Mouse (Mus musculus): ENCODE results near the gene Cdc16. TPM values are rescaled to one million over a fixed set of nuclear protein-coding genes. Genes with fewer than 3 reads are reported as not detected.

Cdc16 gene
- polyA plus RNA-seq, 1 experiment from 2014 or later = 184 TPM

DNA sequence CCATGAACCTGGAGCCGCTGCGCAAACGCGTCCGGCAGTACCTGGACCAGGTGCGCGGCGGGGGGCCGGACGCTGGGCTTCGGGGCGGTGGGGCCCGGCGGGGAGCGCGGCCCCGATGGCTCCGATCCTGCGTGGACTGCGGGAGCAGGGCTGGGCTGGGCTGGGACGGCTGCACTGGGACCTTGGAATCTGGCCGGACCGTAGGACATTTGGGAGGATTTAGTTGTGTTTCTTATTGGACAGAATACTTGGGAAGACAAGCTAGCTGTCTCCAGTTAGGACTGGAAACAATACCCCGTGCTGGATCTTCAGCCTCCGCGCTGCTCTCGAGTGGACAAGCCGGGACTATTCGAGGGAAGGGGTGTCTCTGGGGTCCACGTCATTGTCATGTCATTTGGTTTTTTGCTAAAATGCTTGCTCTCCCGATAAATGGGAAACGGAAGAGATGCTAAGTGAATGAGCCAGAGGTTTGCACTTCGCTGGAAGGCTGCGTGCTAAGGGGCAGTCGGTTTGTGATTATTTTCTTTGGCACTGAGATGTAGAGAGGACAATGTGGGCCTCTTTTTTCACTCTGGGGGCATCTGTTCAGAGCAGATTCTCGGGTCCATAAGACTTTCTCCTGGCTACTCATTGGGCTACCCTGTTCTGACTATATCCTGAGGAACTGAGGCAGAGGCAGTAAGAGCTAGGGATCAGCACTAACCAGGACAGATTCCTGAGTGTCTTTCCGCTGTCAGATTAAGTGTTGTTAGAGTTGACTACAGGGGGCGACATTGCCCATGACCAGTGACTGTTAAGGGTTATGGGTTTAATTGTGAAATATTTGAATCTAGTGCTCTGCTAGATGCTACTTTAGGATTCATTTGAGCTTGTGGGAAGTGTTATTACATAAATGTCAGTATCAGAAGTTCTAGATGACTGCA, 590 bp downstream of the Cdc16 start:
- Histone ChIP-seq H3K9ac (peak overlapping the region; percentile 96), H3K4me3 (replicated peaks) (peak overlapping the region; percentile 99), H3K27me3 (no peaks in the 10 kb centered on the region), H3K27ac (peak overlapping the region; percentile 93), H3K4me1 (peaks cover 19% of the 10 kb centered on the region), H3K4me2 (peak overlapping the region; percentile 82), H3K36me3 (peaks cover 27% of the 10 kb centered on the region), H3K9me3 (replicated peaks) (no peaks in the 10 kb centered on the region)
- peak; percentile 78 for ATAC-seq (replicated peaks; ENCODE audit: low FRiP score)
- WGBS = 1% methylated on average over 38 of the region's 38 CpGs

DNA sequence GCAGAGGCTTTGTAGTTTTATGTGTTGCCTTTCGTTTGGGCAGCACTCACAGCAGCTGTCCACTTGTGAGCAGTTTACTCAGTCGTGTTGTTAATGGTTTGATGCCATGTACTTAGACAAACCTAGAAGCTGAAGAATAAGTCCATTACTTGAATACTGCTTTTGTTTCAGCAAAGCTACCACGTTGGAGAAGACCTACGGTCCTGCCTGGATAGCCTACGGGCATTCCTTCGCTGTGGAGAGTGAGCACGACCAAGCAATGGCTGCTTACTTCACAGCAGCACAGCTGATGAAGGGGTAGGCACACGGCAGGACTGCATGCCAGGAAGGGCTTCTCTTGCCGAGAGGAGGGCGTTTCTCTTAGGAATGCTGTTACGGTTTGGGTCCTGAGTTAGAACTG, 11.7 kb downstream of the Cdc16 start:
- Histone ChIP-seq H3K9me3 (replicated peaks) (no peaks in the 10 kb centered on the region), H3K4me2 (no peak overlapping the region), H3K36me3 (peaks cover 94% of the 10 kb centered on the region), H3K9ac (no peak overlapping the region), H3K27ac (no peak overlapping the region), H3K4me1 (no peaks in the 10 kb centered on the region), H3K4me3 (replicated peaks) (no peak overlapping the region), H3K27me3 (no peaks in the 10 kb centered on the region)
- WGBS = 86% methylated on average over 11 of the region's 11 CpGs
- ATAC-seq (replicated peaks; ENCODE audit: low FRiP score) = no peak

- no peak for ATAC-seq (replicated peaks; ENCODE audit: low FRiP score)
- peaks cover 67% of the 10 kb centered on the region for H3K36me3 ChIP-seq
These were observed 23.1 kb downstream of the Cdc16 start for GRCm38 (mm10) chr8:13780536-13780935.

DNA sequence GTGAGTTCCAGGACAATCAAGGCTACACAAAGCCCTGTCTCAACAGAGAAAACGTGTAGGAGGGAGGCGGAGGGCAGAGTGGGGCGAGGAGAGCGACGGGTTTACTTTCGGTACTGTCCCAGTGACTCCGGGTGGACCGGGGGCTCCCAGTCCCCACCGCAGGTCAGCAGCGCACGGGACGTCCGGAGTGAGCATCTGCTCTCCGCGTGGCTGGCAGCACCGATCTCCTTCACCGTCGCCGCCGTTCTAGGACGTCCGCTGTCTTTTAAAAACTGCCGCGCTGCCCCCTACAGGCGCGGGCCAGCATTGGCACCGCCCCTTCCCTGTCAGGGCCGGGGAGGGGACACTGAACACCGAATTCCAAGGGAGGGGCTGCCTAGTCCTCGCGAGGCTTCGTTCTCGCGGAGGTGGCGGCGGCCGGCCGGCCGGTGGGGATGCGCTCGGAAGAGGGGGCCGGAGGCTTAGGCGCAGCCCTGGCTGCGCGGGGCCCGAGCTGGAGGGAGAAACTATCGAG, 27.8 kb downstream of the Cdc16 start, which contains the start of gene Upf3a:
Gene Upf3a, plus strand, starts transcription at position 366 of the 514 bp plus-strand sequence.
- WGBS = under 1% methylated on average over 47 of the region's 47 CpGs
- H3K9me3 ChIP-seq (replicated peaks) = no peaks in the 10 kb centered on the region
- peak; percentile 96 for ATAC-seq (replicated peaks; ENCODE audit: low FRiP score)

More at GRCm38 (mm10) chr8:13780536-13780935, 23.1 kb downstream of the Cdc16 start:
- Histone ChIP-seq H3K27ac (no peak overlapping the region), H3K4me2 (no peak overlapping the region), H3K27me3 (no peaks in the 10 kb centered on the region), H3K4me3 (replicated peaks) (no peak overlapping the region), H3K4me1 (peaks cover 11% of the 10 kb centered on the region), H3K9ac (no peak overlapping the region), H3K9me3 (replicated peaks) (no peaks in the 10 kb centered on the region)
- WGBS = 82% methylated on average over 3 of the region's 3 CpGs

DNA sequence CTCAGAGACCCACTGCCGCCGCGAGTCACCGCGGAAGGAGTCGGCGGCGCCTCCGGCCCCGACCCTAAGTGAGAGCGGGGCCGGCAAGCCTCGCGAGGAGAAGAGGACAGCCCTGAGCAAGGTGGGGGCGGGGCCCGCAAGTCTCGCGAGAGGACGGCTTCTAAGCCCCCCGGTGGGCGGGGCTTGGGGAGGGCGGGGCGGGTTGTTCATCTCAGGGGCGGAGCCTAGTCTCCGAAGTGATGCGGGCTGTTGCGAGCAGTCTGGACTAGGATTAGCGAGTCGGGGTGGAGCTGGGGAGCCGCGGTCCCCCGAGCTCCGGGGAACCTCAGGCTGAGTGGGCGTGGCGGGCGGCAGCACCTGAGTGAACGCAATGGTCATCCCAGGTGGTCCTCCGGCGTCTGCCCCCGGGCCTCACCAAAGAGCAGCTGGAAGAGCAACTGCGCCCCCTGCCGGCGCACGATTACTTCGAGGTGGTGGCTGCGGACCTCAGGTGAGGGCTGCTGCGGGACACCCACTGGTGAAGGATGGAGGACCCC, 28.4 kb downstream of the Cdc16 start:
- Histone ChIP-seq H3K9ac (peak overlapping the region; percentile 89), H3K36me3 (peaks cover 40% of the 10 kb centered on the region), H3K4me1 (peaks cover 21% of the 10 kb centered on the region), H3K9me3 (replicated peaks) (no peaks in the 10 kb centered on the region), H3K4me3 (replicated peaks) (peak overlapping the region; percentile 87), H3K27ac (peak overlapping the region; percentile 98), H3K27me3 (no peaks in the 10 kb centered on the region), H3K4me2 (peak overlapping the region; percentile 89)
- under 1% methylated on average over 47 of the region's 47 CpGs for WGBS
- peak; percentile 96 for ATAC-seq (replicated peaks; ENCODE audit: low FRiP score)

More for the DNA sequence above, 27.8 kb downstream of the Cdc16 start, which contains the start of gene Upf3a:
- Histone ChIP-seq H3K27me3 (no peaks in the 10 kb centered on the region), H3K4me1 (peaks cover 21% of the 10 kb centered on the region), H3K9ac (peak within 1 kb of the TSS; percentile 89), H3K4me3 (replicated peaks) (peak within 1 kb of the TSS; percentile 87), H3K27ac (peak within 1 kb of the TSS; percentile 98), H3K36me3 (peaks cover 44% of the 10 kb centered on the region), H3K4me2 (peak within 1 kb of the TSS; percentile 89)

DNA sequence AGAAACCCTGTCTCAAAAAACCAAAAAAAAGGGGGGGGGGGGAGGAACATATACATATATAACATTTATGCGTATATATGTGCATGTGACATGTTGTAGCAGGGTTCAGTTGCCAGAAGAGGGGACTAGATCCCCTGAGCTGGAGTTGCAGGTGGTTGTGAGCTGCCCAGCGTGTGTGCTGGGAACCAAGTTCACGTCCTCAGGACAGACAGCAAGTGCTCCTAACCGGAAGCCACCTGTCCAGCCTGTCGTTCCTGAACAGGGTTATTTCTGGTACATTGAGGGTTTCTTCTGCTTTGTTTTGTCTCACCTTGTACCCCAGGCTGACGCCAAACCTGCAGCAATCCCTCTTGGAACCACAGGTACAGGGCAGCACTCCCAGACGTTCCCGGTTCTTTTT, 32.1 kb downstream of the Cdc16 start:
- no peak overlapping the region for H3K9ac ChIP-seq
- H3K36me3 ChIP-seq = peaks cover 49% of the 10 kb centered on the region
- H3K27me3 ChIP-seq = no peaks in the 10 kb centered on the region
- 93% methylated on average over 8 of the region's 8 CpGs for WGBS
- no peak for ATAC-seq (replicated peaks; ENCODE audit: low FRiP score)
- H3K4me3 ChIP-seq (replicated peaks) = no peak overlapping the region
- H3K4me1 ChIP-seq = peaks cover 15% of the 10 kb centered on the region
- H3K4me2 ChIP-seq = no peak overlapping the region
- no peak overlapping the region for H3K27ac ChIP-seq
- no peaks in the 10 kb centered on the region for H3K9me3 ChIP-seq (replicated peaks)

DNA sequence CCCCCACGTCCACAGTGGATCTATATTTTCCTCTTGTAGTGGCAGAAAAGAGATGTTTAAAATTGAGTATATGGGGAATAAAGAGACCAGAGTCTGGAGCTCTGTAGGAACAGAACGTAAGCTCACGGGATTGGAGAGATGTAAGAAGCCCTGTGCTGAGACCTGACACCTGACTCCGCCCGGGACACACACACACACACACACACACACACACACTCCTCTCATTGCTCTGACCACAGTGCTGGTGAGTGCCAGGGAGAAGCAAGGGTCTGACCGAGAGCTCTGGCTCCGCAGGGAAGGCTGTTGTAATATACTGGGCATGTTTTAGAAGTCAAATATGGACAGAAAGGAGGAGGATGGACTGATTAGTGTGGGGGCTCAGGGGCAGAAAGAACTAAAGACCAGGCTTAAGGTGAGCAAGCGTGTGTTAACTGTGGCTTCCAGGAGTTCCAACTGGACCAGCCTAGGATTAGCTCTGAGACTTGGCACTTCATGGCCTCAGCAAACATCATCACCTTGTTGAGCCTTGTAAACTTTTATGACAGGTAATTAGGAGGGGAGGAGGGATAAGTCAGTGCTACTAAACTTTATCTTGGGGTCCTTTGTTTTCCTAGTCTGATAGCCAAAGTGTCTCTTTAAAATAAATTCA, 35.7 kb downstream of the Cdc16 start:
- ATAC-seq (replicated peaks; ENCODE audit: low FRiP score) = no peak
- peaks cover 85% of the 10 kb centered on the region for H3K36me3 ChIP-seq
- no peak overlapping the region for H3K4me2 ChIP-seq
- H3K27ac ChIP-seq = no peak overlapping the region
- no peaks in the 10 kb centered on the region for H3K4me1 ChIP-seq
- 78% methylated on average over 8 of the region's 8 CpGs for WGBS
- H3K4me3 ChIP-seq (replicated peaks) = no peak overlapping the region
- H3K27me3 ChIP-seq = no peaks in the 10 kb centered on the region
- H3K9me3 ChIP-seq (replicated peaks) = no peaks in the 10 kb centered on the region
- H3K9ac ChIP-seq = no peak overlapping the region

DNA sequence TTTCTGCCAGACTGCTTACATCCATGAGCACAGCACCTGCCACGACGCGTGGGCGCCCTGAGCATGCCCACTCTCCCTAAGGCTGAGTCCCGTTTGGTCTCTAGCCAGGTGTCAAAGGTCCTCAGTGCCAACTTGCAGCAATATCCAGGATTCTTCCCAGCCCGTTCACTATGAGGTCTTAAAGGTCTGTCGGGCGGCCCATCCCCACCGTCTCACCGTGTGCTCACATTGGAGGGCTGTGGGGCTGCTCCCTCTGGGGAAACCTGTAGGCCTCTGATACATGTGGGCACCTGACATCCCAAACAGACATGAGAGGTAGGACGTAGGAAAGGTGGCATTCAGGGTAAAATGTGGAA, 36.2 kb downstream of the Cdc16 start:
- Histone ChIP-seq H3K36me3 (peaks cover 85% of the 10 kb centered on the region), H3K27me3 (no peaks in the 10 kb centered on the region), H3K4me1 (no peaks in the 10 kb centered on the region), H3K4me3 (replicated peaks) (no peak overlapping the region), H3K27ac (no peak overlapping the region), H3K4me2 (no peak overlapping the region), H3K9ac (no peak overlapping the region), H3K9me3 (replicated peaks) (no peaks in the 10 kb centered on the region)
- 68% methylated on average over 11 of the region's 11 CpGs for WGBS
- ATAC-seq (replicated peaks; ENCODE audit: low FRiP score) = no peak

- H3K4me1 ChIP-seq = no peaks in the 10 kb centered on the region
- H3K27ac ChIP-seq = no peak overlapping the region
- ATAC-seq (replicated peaks; ENCODE audit: low FRiP score) = no peak
- no peak overlapping the region for H3K9ac ChIP-seq
- peaks cover 67% of the 10 kb centered on the region for H3K36me3 ChIP-seq
- no peak overlapping the region for H3K4me3 ChIP-seq (replicated peaks)
- no peaks in the 10 kb centered on the region for H3K9me3 ChIP-seq (replicated peaks)
- no peaks in the 10 kb centered on the region for H3K27me3 ChIP-seq
- 93% methylated on average over 5 of the region's 5 CpGs for whole genome bisulfite sequencing
- H3K4me2 ChIP-seq = no peak overlapping the region
These were observed 40.2 kb downstream of the Cdc16 start for GRCm38 (mm10) chr8:13797676-13798075.

- no peak overlapping the region for H3K4me3 ChIP-seq (replicated peaks)
- 93% methylated on average over 5 of the region's 5 CpGs for WGBS
- H3K9ac ChIP-seq = no peak overlapping the region
- H3K36me3 ChIP-seq = peaks cover 50% of the 10 kb centered on the region
- no peak for ATAC-seq (replicated peaks; ENCODE audit: low FRiP score)
- no peaks in the 10 kb centered on the region for H3K9me3 ChIP-seq (replicated peaks)
- no peaks in the 10 kb centered on the region for H3K27me3 ChIP-seq
- H3K4me1 ChIP-seq = no peaks in the 10 kb centered on the region
- H3K27ac ChIP-seq = no peak overlapping the region
- no peak overlapping the region for H3K4me2 ChIP-seq
These were observed 42.1 kb downstream of the Cdc16 start for GRCm38 (mm10) chr8:13799566-13799965.

GRCm38 (mm10) chr8:13828598-13829172, 71.2 kb downstream of the Cdc16 start:
- H3K9ac ChIP-seq = no peak overlapping the region
- H3K9me3 ChIP-seq (replicated peaks) = no peaks in the 10 kb centered on the region
- ATAC-seq (replicated peaks; ENCODE audit: low FRiP score) = no peak
- WGBS = 73% methylated on average over 7 of the region's 7 CpGs
- no peak overlapping the region for H3K4me3 ChIP-seq (replicated peaks)
- H3K36me3 ChIP-seq = no peaks in the 10 kb centered on the region
- no peak overlapping the region for H3K27ac ChIP-seq
- no peaks in the 10 kb centered on the region for H3K4me1 ChIP-seq
- H3K27me3 ChIP-seq = no peaks in the 10 kb centered on the region
- H3K4me2 ChIP-seq = no peak overlapping the region

Data from kidney, embryonic 15.5 days (tissue).